Mouse (Mus musculus) thymus, adult 2 months (tissue): Measurements from ENCODE around the gene Pde6h.

Source experiments
- CTCF ChIP-seq: fragments of 200-500 bp; IDR thresholded peaks from 2 replicates; pipeline ENCODE4 v1.5.1; 2012; ENCODE audit warnings: mild to moderate bottlenecking, control low read depth, low read length, moderate library complexity, borderline replicate concordance; ENCODE audit not compliant: control insufficient read depth, poor library complexity, insufficient read depth; ENCODE audit errors: extremely low read depth
- POLR2A ChIP-seq: fragments of 200-500 bp; IDR thresholded peaks from 2 replicates; pipeline ENCODE4 v1.6.1; 2012; ENCODE audit warnings: mild to moderate bottlenecking, low read length, control low read depth, moderate library complexity; ENCODE audit not compliant: control insufficient read depth, poor library complexity, insufficient read depth; ENCODE audit errors: extremely low read depth

DNA sequence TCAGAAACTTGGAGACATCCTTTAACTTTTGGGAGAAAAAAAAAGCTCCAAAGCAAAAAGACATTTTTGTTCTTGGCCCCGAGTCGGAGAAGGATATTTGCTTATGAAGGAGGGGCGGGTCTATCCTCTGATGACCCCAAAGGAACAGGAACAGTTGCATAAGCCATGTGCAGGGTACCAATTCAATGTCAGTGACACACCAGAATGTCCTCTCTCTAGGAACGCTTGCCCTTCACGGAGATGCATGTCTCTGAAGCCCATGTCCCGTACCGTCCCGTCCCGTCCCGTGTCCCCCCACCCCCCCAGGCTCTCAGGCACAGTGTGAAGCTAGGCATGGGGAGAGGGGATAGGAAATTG is 16.7 kb upstream of the Pde6h start:
- TF ChIP-seq POLR2A, result no peak
- TF ChIP-seq CTCF, result no peak
